Mouse (Mus musculus) heart, adult 2 months (tissue): ENCODE measurements around the gene Pcgf1.

ENCODE experiments used
- CTCF ChIP-seq: fragments of 200-600 bp; IDR thresholded peaks from 2 replicates; pipeline ENCODE4 v1.8.1; 2022; ENCODE audit warnings: antibody characterized with exemption, mild to moderate bottlenecking, moderate library complexity
- POLR2A ChIP-seq: fragments of 200-500 bp; IDR thresholded peaks from 2 replicates; pipeline ENCODE4 v1.6.1; 2011; ENCODE audit warnings: mild to moderate bottlenecking, low read depth, low read length, control low read depth; ENCODE audit not compliant: insufficient read depth

GRCm38 (mm10) chr6:83101316-83101687 lies 23.6 kb downstream of the Pcgf1 start, which contains the start of the genes Ccdc142 and Gm42688:
- peak; percentile 68 for TF ChIP-seq CTCF
- peak; percentile 68 for TF ChIP-seq POLR2A
